Mouse (Mus musculus) stomach, adult 2 months (tissue): ENCODE data around the gene Nelfa. TPM values are rescaled to one million over a fixed set of nuclear protein-coding genes. Genes with fewer than 3 reads are reported as not detected.

ENCODE experiments used
- polyA plus RNA-seq: library from polyadenylated mRNA; depleted of rRNA; stranded (reverse); fragments of >200 nt; gene quantifications from 2 replicates; pipeline ENCODE4 v1.2.3, GENCODE M21; 2012; rRNA removed

Nelfa gene
- 15.7 and 16.8 TPM in 2 replicates for polyA plus RNA-seq

GRCm38 (mm10) chr5:33936120-33936707 is at the start of gene Nelfa:
Nelfa (minus strand) TSS chr5:33936413.

GRCm38 (mm10) chr5:33983309-33984121 is 47.3 kb upstream of the Nelfa start, which contains the start of gene Gm1673:
Gm1673 (plus strand) TSS chr5:33983433.

Other genes starting within 250 kb of the Nelfa start
- gene Fgfr3, start 214.7 kb downstream of the Nelfa start, polyA plus RNA-seq, result 17.5 and 17.8 TPM in 2 replicates
- gene Letm1, start 153.6 kb downstream of the Nelfa start, polyA plus RNA-seq, result 26.1 and 40.6 TPM in 2 replicates
- 1.8 and 2.3 TPM in 2 replicates for gene Nsd2, start 115.7 kb downstream of the Nelfa start, polyA plus RNA-seq
- gene Gm1673, start 47.0 kb upstream of the Nelfa start, polyA plus RNA-seq, result 9.2 and 33.3 TPM in 2 replicates
- gene Nat8l, start 59.6 kb upstream of the Nelfa start, polyA plus RNA-seq, result 0.52 and 0.74 TPM in 2 replicates
- 0.92 TPM in 1 of 2 replicates, not detected in the other for gene Poln, start 233.0 kb upstream of the Nelfa start, polyA plus RNA-seq
- gene Haus3, start 233.1 kb upstream of the Nelfa start, polyA plus RNA-seq, result 0.03 TPM in 1 of 2 replicates, not detected in the other